Mouse (Mus musculus): ENCODE results near the gene Gm17482.

Gm17482 gene

GRCm38 (mm10) chr6:115245500-115246058 lies 18.4 kb downstream of the Gm17482 start:
- no peak for DNase-seq (ENCODE audit: low spot score in 2 of 2)

GRCm38 (mm10) chr6:115251531-115251985 lies 24.4 kb downstream of the Gm17482 start:
- no peak for DNase-seq (ENCODE audit: low spot score in 2 of 2)

DNA sequence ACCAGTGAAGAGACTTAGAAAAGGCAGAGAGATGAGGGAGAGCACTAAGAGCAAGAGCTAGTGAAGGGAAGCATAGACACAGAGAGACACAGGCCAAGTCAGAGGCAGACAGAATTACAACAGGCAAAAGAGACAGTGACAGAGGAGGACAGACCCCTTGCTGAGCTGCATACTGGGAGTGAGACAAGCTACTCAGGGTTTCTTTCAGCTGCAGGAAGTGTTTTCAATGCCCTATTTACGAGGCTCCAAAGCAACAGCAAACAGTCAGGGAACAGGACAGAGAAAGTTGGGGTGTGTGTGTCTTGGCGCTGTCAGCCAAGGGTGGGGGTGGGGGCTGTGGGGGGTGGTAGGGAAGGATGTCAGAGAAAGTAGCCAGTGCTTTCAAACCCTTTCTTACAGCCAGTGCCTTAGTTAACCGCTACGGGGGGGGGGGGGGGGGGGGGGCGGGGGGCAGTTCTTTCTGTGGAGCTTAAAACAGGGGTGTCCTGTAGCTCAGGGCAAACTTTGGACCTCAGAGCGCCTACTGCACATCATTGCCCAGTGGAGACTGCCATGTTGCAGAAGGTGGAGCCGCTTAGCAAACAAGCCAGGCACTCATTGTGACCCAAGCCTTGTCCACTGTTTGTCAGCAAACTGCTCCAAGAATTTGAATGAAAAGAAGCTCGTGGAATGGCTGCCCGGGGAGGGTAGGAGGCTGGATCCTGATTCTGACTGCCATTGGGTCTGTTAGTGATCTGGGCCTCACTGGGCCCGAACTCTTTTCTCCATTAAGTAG lies 25.1 kb downstream of the Gm17482 start, which contains the start of gene Timp4:
Gene Timp4 (minus strand): TSS at position 107 of the 775 bp plus-strand sequence.
- DNase-seq (ENCODE audit: low spot score in 2 of 2): no peak

DNA sequence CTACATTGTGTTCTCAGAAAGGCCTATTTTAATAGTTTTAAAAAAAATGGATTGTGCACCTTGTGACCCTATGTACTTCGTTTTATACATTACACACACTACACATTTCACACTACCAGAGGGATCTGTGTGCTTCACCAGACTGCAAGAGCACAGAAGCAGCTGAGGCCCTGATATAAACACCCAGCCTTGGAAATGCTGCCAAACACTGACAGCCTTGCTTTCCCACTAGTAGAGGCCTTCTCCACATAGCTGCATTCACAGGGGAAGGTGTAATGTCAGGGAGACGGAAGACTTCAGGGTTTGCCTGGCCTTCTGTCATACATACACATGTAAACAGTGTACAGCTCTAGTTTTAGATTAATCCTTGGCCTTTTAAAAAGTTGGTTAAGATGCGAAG lies 28.0 kb downstream of the Gm17482 start:
- DNase-seq (ENCODE audit: low spot score in 2 of 2): no peak

- no peak for DNase-seq (ENCODE audit: low spot score in 2 of 2)
Measured at GRCm38 (mm10) chr6:115260507-115260906, 33.4 kb downstream of the Gm17482 start.

GRCm38 (mm10) chr6:115266791-115267190 lies 39.6 kb downstream of the Gm17482 start:
- no peak for DNase-seq (ENCODE audit: low spot score in 2 of 2)

DNA sequence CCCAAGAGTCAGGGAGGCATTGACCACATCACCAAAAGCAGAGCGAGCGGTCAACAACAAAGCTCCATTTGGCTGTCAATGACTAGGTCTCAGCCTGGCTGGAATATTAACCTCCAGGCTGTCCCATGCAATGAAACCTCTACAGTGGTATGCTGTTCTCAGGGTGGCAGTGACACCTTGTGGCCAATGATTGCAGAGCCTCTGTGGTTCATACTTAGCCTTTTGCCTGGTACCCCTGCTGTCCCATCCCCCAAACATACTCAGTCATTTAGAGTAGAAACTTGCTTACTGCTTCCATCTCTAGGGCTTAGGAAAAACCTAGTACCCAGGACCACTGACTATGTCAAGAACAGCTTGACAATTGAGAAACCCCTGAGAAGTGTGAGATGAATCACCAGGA lies 40.8 kb downstream of the Gm17482 start:
- peak; percentile 43 to 67 for DNase-seq (ENCODE audit: low spot score in 2 of 2)

- no peak for DNase-seq (ENCODE audit: low spot score in 2 of 2)
Measured at GRCm38 (mm10) chr6:115268551-115269385, 41.6 kb downstream of the Gm17482 start.

GRCm38 (mm10) chr6:115269561-115269960 lies 42.4 kb downstream of the Gm17482 start:
- no peak for DNase-seq (ENCODE audit: low spot score in 2 of 2)

GRCm38 (mm10) chr6:115270085-115270484 lies 42.9 kb downstream of the Gm17482 start:
- no peak for DNase-seq (ENCODE audit: low spot score in 2 of 2)

GRCm38 (mm10) chr6:115271326-115271725 lies 44.2 kb downstream of the Gm17482 start:
- DNase-seq (ENCODE audit: low spot score in 2 of 2): no peak

DNA sequence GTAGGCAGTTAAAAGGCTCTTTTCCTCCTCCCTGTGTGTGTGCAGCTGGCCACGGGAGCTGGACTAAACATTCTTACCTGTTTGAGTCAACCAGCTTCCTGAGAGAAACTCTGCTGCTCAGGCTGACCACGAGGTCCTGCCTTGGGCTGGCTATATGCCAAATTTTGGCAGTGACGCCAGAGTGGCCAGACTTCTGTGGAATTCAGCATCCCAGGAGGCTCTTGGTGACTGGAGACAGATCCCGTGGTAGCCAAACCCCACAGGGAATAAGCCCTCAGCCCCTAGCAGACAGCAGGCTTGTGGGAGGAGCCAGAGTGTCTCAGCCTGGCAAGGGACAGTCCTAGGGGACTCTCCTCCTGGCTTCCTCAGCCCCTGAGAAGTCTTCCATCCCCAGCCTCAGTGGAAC lies 44.7 kb downstream of the Gm17482 start:
- DNase-seq (ENCODE audit: low spot score in 2 of 2): peak in 1 of 2 experiments; percentile 39

DNA sequence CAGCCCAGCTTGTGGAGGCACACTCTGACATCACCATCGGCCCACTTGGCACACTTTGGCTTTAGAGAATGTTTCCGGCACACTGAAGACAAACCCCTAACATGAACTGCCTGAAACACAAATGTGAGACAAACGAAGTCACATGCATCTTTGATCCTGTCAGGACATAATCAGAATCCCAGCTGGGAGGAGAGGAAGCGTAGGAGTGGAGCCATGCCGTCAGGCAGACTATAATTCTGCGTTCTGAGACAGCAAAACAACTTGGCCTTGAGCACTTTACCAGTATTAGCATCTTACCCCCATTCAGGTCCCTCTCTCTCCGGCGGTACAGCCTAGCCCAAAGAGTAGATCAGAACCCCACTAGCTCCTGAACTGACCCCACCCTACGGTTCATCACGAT lies 46.2 kb downstream of the Gm17482 start:
- no peak for DNase-seq (ENCODE audit: low spot score in 2 of 2)

GRCm38 (mm10) chr6:115274705-115275104 lies 47.6 kb downstream of the Gm17482 start:
- no peak for DNase-seq (ENCODE audit: low spot score in 2 of 2)

DNA sequence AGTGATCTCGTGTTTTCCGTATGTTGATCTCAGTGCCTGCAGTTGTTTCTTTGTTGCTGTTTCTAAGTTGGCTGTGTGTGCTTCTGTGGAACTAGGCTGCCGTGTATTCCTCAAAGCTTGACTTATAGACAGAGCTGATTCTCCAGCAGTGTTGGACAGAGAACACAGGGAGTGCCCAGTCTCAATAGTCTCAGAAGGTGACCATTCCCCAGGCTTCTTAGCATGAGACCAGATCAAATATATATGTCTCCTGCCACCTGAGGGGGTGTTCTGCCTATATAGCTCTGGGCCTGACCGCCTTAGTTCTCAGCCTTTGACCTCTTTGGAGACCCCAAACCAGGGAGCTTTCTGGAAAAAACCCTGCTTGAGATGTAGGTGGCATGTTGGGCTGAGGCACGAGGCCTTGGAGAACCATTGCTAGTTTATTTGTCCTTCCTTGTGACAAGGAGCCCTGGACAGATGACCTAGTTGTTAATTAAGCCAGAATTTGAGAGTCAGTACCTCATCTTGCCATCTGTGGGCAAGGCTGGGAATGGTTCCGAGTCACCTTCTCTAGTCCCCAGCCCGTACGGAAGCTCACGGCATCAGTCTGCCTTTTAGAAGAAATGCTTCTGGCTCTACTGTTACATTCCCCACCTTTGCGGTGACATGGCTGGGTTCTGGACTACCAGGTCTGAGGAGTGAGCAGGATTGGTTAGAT lies 48.1 kb downstream of the Gm17482 start:
- DNase-seq (ENCODE audit: low spot score in 2 of 2): no peak

DNA sequence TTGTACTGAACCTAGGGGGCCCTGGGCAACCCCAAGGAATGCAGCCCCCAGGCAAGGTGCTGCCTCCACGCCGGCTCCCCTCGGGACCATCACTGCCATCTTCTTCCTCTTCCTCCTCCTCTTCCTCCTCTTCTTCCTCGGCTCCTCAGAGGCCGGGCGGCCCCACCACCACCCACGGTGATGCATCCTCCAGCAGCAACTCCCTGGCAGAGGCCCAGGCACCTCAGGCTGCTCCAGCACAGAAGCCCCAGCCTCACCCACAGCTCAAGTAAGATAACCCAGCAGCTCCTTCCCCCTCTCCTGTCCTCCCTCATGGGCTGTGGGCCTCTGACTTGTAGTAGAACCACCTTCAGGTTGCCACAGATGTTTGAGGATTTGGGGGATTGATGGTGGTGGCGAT lies 50.9 kb downstream of the Gm17482 start:
- no peak for DNase-seq (ENCODE audit: low spot score in 2 of 2)

- DNase-seq (ENCODE audit: low spot score in 2 of 2): peak in 1 of 2 experiments; percentile 33
Measured at GRCm38 (mm10) chr6:115279639-115280038, 52.5 kb downstream of the Gm17482 start.

- DNase-seq (ENCODE audit: low spot score in 2 of 2): peak in 1 of 2 experiments; percentile 12
Measured at GRCm38 (mm10) chr6:115284153-115284552, 57.0 kb downstream of the Gm17482 start.

DNA sequence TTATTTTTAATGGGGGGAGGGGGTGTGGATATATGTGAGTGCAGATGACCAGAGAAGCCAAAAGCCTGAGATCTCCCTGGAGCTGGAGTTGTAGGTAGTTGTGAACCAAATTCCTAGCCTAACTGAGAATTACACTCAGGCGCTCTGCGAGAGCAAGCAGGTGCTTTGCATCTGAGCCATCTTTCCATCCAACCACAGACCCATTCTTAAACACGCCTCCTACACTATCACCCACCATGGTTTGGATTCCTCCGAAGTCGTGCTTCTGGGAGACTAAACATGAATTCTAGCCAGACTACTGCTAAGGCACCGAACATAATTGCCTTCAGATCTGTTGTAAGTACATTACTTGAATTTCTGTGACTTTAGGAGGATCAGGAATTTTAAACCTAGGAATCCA lies 59.3 kb downstream of the Gm17482 start:
- peak in 1 of 2 experiments; percentile 20 for DNase-seq (ENCODE audit: low spot score in 2 of 2)

GRCm38 (mm10) chr6:115288223-115288622 lies 61.1 kb downstream of the Gm17482 start:
- DNase-seq (ENCODE audit: low spot score in 2 of 2): no peak

GRCm38 (mm10) chr6:115290561-115290960 lies 63.4 kb downstream of the Gm17482 start:
- DNase-seq (ENCODE audit: low spot score in 2 of 2): no peak

DNA sequence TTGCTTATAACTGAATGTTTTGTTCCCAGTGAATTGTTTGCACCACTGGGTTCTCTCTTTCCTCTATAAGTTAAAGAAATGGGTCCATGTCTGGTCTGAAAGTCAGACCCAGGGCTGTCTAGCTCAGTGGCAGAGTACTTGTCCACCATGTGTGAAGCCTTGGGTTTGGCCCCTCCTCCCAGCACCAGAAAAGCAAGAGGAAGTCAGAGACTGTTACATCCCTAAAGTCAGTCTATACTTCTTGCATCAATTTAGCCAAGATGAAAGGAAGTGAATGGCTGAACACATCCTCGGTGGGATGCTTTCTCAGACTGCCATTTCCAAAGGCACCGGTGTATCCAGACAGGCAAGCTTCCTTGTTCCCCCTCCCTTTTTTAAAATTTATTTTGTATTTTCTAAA lies 63.9 kb downstream of the Gm17482 start:
- peak in 1 of 2 experiments; percentile 28 for DNase-seq (ENCODE audit: low spot score in 2 of 2)
